Mouse (Mus musculus) forebrain, embryonic 10.5 days (tissue): ENCODE measurements around the gene Slc26a10. TPM values are rescaled to one million over a fixed set of nuclear protein-coding genes. Genes with fewer than 3 reads are reported as not detected.

Source experiments
- DNase-seq: peaks from one replicate; pipeline ENCODE4 v3.0.0-alpha.2; 2017; ENCODE audit warnings: low spot score; ENCODE audit errors: extremely low spot score
- H3K27ac ChIP-seq: fragments of 300-500 bp; sonication (generic); 2 replicates; pipeline ENCODE4 v1.5.1; 2016; ENCODE audit warnings: mild to moderate bottlenecking
- H3K27me3 ChIP-seq: fragments of 300-500 bp; sonication (generic); 2 replicates; pipeline ENCODE4 v1.6.1; 2016; ENCODE audit warnings: mild to moderate bottlenecking; ENCODE audit not compliant: poor library complexity, severe bottlenecking
- H3K36me3 ChIP-seq: fragments of 300-500 bp; sonication (generic); replicated peaks from 2 replicates; pipeline ENCODE4 v1.6.1; 2016; ENCODE audit warnings: mild to moderate bottlenecking, moderate library complexity
- H3K4me1 ChIP-seq: fragments of 300-500 bp; sonication (generic); 2 replicates; pipeline ENCODE4 v1.6.1; 2016
- H3K4me3 ChIP-seq: fragments of 300-500 bp; sonication (generic); 2 replicates; pipeline ENCODE4 v1.5.1; 2016; ENCODE audit warnings: mild to moderate bottlenecking, moderate library complexity
- H3K9me3 ChIP-seq: fragments of 300-500 bp; sonication (generic); 2 replicates; pipeline ENCODE4 v1.6.1; 2016; ENCODE audit warnings: mild to moderate bottlenecking, moderate library complexity
- WGBS: fragments of 180-500 bp; shearing (Covaris S2); methylation state at CpG from one replicate; pipeline ENCODE4 v1.1.7; 2016; 5-methylcytosine and 5-hydroxymethylcytosine counted together
- polyA plus RNA-seq: library from polyadenylated mRNA; unstranded; fragments of >200 nt; fragmentation: Nextera tagmentation; extraction: Ambion mirVana; gene quantifications from 2 replicates; pipeline ENCODE4 v1.2.1, GENCODE M21; 2016

The Slc26a10 gene
- polyA plus RNA-seq, 1 experiment from 2014 or later, result 1.9 TPM

DNA sequence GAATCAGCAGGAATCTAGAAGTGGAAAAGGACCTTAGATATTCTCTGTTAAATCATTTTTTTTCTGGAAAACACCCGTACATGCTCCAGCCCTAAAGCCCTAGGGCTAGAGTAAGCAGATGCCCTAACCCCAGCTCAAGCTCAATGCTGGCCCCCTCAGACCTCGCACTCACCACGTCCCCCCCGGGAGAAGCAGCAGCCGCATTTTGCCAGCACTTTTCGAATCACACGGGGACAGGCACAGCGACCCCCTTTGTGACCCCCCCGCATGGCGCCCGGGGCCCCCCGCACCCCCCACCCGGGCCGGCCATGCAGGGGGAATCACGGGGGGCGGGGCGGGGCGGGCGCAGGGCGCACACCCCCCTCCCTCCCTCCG, 7.6 kb upstream of the Slc26a10 start:
- peaks cover 57% of the 10 kb centered on the region for H3K36me3 ChIP-seq
- H3K9me3 ChIP-seq, result peaks cover 5% of the 10 kb centered on the region; the same call in 1 of the 2 replicates
- no peak for DNase-seq
- peaks cover 84% of the 10 kb centered on the region for H3K4me1 ChIP-seq
- 1% methylated on average over 17 of the region's 21 CpGs for WGBS
- H3K27me3 ChIP-seq, result peaks cover 40% of the 10 kb centered on the region
- peak overlapping the region; percentile 90 for H3K4me3 ChIP-seq
- peak overlapping the region; percentile 95 for H3K27ac ChIP-seq

DNA sequence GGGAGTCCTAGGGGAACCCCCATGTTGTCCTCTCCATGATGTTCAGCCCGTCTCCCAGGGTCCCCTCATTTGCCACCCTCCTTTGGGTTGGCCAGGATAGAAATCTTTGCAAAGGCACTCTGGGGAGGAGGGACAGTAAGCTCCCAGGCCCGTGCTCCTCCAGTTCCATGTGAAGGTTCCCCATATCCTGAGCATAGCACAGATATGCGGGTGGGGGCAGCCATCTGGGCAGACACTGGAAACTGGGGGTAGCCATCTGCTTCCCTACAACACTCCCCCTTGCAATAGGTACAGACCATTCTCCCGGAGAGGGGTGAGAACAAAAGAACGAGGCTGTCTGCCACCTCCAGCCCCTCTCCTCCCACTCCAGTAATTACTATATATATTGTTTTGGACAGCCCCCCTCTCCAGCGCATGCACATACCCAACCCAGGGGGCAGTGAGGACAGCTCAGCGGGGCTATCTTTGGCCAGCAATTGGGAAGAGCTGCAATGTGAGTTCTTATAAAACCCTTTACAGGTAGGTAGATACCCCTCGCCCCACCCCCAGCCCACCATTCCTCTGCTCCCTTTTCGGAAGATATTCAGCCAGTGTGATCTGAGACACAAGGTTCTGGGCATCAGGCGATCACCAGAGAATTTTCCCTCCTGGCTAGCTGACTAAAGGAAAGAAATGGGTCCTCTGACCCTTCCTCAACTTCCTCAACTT, 7.1 kb upstream of the Slc26a10 start:
- H3K27me3 ChIP-seq, result peaks cover 46% of the 10 kb centered on the region
- peak overlapping the region; percentile 95 for H3K27ac ChIP-seq
- H3K4me1 ChIP-seq, result peaks cover 79% of the 10 kb centered on the region
- peaks cover 5% of the 10 kb centered on the region; the same call in 1 of the 2 replicates for H3K9me3 ChIP-seq
- H3K36me3 ChIP-seq, result peaks cover 57% of the 10 kb centered on the region
- peak overlapping the region; percentile 90 for H3K4me3 ChIP-seq
- DNase-seq, result no peak
- 47% methylated on average over 10 of the region's 10 CpGs for WGBS

DNA sequence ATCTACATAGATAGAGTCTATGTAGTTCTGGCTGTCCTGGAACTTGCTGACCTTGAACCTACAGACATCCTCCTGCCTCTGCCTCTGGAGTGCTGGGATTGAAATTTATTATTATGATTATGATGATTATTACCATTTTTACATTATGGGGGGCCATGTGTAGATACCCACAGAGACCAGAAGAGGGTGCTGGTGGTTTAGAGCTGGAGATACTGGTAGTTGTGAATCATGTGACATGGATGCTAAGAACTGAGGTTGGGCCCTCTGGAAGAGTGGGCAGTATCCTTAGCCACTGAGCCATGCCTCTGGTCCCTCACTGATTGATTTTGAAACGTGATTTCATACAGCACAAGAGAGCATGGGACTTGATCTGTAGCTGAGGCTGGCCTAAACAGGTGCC, 6.0 kb upstream of the Slc26a10 start:
- no peak for DNase-seq
- 67% methylated on average over 1 of the region's 1 CpGs for WGBS
- H3K27me3 ChIP-seq, result peaks cover 56% of the 10 kb centered on the region
- H3K4me3 ChIP-seq, result 0 out of 2 replicates have a peak overlapping the region, but pooled peaks have one; percentile 90
- peaks cover 73% of the 10 kb centered on the region for H3K4me1 ChIP-seq
- H3K9me3 ChIP-seq, result peaks cover 5% of the 10 kb centered on the region; the same call in 1 of the 2 replicates
- peaks cover 49% of the 10 kb centered on the region for H3K36me3 ChIP-seq
- H3K27ac ChIP-seq, result no peak overlapping the region

DNA sequence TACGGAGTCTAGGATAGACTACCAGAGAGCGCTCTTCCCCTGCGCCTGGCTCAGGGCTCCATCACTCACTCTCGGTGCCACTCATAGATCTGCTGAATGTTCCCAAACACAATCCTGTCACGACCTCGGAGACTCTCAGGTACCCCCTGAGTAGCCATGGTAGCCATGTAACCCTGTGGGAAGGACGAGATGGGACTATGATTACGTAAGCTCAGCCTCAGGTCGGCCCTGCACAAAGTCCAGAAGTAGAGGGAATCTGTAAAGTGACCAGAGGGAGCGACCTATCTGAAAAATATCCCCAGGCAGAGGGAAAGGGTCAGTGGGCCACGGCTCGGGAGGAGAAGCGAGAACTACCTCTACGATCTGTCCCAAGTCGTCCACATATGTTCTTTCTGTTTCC, 5.1 kb upstream of the Slc26a10 start:
- Histone ChIP-seq H3K27me3 (peaks cover 56% of the 10 kb centered on the region), H3K27ac (no peak overlapping the region), H3K4me1 (peaks cover 67% of the 10 kb centered on the region), H3K9me3 (peaks cover 5% of the 10 kb centered on the region; the same call in 1 of the 2 replicates), H3K4me3 (no peak overlapping the region), H3K36me3 (peaks cover 40% of the 10 kb centered on the region)
- WGBS, result 86% methylated on average over 15 of the region's 15 CpGs
- DNase-seq, result no peak

DNA sequence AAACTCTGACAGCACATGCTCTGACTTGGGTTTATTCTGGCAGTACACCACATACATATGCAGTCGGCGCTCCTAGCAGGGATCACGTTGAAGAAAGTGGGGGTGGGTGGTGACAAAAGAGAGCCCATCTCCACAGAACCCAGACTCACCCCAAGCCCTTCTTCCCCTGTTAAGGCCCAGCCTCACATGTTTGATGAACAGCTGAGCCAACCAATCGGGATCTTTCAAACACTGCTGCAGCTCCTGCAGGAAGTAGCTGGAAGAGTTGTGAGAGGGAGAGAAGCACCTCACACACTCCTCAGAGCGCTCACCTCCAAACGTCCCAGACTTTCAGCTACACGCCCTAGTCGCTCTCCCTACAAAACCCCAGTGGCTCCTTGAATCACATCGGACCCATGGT, 4.7 kb upstream of the Slc26a10 start:
- Histone ChIP-seq H3K9me3 (peaks cover 5% of the 10 kb centered on the region; the same call in 1 of the 2 replicates), H3K36me3 (peaks cover 39% of the 10 kb centered on the region), H3K27ac (0 out of 2 replicates have a peak overlapping the region, but pooled peaks have one; percentile 27), H3K4me3 (no peak overlapping the region; the same call in 1 of the 2 replicates), H3K4me1 (peaks cover 67% of the 10 kb centered on the region), H3K27me3 (peaks cover 60% of the 10 kb centered on the region)
- no peak for DNase-seq
- 75% methylated on average over 9 of the region's 9 CpGs for WGBS

DNA sequence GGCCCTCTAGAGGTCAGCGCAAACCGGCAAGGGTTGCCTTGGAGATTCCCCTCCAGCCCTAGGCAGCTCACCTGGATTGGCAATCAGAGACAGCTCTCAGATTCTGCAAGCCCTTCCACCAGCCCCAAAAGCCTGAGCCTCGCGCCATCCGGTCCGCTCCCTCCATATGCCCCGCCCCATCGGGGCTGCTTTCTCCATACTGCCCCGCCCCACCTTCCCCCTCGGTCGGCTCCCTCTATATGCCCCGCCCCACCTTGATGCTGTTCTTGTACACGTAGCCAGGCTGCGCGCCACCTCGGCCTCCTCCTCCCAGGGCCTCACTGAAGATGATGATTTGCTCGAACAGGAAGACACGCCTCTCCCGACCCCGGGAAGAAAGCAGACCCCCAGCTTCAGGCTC, 3.3 kb upstream of the Slc26a10 start:
- Histone ChIP-seq H3K36me3 (peaks cover 39% of the 10 kb centered on the region), H3K4me1 (peaks cover 66% of the 10 kb centered on the region), H3K27ac (0 out of 2 replicates have a peak overlapping the region, but pooled peaks have one; percentile 4), H3K27me3 (peaks cover 73% of the 10 kb centered on the region), H3K4me3 (peak overlapping the region; percentile 19), H3K9me3 (peaks cover 5% of the 10 kb centered on the region; the same call in 1 of the 2 replicates)
- DNase-seq, result no peak
- WGBS, result 7% methylated on average over 20 of the region's 20 CpGs

DNA sequence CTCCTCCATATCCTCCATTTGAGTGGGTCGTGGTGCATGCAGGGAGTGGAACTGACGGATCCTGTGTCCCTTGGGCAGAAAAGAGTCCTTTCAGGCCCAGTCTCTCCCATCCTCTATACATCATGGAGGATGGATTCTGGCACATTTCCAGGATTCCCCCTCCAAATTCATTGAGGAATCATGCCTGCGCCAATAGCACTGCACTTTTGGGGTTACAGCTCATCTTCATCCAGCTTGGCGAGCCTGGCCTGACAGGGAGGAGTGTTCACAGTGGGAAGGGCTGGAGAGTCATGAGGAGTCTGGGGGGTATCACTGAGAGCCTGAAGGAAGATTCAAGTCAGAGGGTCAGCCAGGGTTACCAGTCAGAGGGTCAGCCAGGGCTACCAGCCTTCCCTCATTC, 2.2 kb upstream of the Slc26a10 start:
- Histone ChIP-seq H3K27ac (no peak overlapping the region), H3K4me3 (no peak overlapping the region), H3K27me3 (peaks cover 85% of the 10 kb centered on the region), H3K36me3 (peaks cover 39% of the 10 kb centered on the region), H3K4me1 (peaks cover 66% of the 10 kb centered on the region), H3K9me3 (peaks cover 5% of the 10 kb centered on the region; the same call in 1 of the 2 replicates)
- DNase-seq, result no peak
- 91% methylated on average over 4 of the region's 4 CpGs for WGBS

DNA sequence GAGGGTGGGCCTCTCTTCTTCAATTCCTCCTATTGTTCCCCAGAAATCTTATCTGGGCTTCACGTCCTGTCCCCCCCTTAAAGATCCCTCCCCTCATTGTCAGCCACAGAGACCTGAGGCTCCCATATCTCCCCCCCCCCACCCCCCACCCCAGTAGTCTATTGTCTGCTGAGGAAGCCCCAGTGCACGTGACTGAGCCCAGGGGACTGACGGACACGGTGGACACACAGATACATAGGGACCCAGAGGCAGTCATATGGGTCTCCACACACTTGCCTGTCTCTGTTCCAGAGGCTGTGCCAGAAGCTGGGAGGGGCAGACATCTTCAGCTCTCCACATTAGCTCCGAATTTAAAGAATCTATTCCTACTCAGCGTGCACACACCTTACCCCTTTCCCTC, 1.1 kb upstream of the Slc26a10 start:
- Histone ChIP-seq H3K27me3 (peaks cover 95% of the 10 kb centered on the region), H3K4me1 (peaks cover 67% of the 10 kb centered on the region), H3K9me3 (peaks cover 1% of the 10 kb centered on the region; the same call in 1 of the 2 replicates), H3K27ac (no peak overlapping the region), H3K4me3 (no peak overlapping the region), H3K36me3 (peaks cover 32% of the 10 kb centered on the region)
- 70% methylated on average over 6 of the region's 6 CpGs for whole genome bisulfite sequencing
- DNase-seq, result no peak

DNA sequence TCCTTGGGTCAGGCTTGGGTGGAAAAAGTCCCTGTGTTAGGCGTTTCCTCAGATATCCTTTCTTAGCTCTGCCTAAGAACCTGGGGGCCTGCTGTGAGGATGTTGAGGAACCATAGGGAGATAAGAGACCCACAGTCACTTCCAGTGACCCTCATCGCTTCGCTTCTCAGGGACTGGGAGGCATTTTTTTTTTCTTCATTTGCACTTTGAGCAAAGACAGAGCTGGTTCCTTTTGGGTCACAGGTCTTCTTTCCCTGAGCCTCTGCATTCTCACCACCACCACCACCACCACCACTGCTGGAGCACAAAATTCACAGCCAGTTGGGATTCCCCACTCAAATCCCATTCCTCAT, 226 bp upstream of the Slc26a10 start:
- H3K36me3 ChIP-seq, result peaks cover 24% of the 10 kb centered on the region
- peak overlapping the region; percentile 43; the same call in 1 of the 2 replicates for H3K4me3 ChIP-seq
- H3K4me1 ChIP-seq, result peaks cover 71% of the 10 kb centered on the region
- H3K9me3 ChIP-seq, result no peaks in the 10 kb centered on the region
- DNase-seq, result no peak
- 11% methylated on average over 3 of the region's 3 CpGs for WGBS
- no peak overlapping the region for H3K27ac ChIP-seq
- peaks cover 100% of the 10 kb centered on the region for H3K27me3 ChIP-seq

DNA sequence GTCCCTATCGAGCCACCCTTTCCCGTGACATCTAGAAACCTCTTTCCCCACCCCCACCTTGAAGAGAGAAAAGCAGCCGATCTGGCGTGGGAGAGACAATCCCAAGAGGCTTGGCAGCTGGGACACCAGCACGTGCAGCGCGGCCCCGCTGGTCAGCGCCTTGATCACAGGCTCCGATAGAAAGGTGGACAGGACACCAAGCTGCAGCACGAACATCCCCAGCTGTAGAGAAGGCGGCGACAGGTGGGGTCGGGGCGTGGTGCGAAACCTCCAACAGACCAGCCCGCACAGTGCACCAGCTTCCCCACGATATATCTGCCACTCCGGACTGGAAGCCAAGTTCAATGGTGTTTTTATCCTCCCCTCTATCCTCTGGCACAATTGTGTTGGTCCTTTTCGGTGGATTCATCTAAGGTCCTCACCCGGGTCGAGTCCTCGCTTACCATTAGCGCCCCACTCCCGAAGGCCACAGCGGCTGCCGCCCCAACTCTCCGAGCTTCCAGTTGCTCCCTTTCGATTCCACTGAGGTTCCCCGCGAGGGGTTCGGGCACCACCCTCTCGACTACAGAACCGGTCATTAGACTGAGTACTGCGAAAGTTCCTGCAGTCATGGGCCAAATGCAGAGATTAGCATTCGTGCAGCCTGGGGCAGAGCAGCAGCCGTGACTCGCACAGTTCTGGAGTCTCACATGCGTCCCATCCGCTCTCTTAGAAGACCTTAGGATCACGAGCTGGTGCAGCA, 2.0 kb downstream of the Slc26a10 start:
- Histone ChIP-seq H3K9me3 (no peaks in the 10 kb centered on the region), H3K4me3 (peak overlapping the region; percentile 48), H3K36me3 (peaks cover 11% of the 10 kb centered on the region), H3K4me1 (peaks cover 50% of the 10 kb centered on the region), H3K27me3 (peaks cover 92% of the 10 kb centered on the region), H3K27ac (0 out of 2 replicates have a peak overlapping the region, but pooled peaks have one; percentile 11)
- 3% methylated on average over 41 of the region's 41 CpGs for WGBS
- no peak for DNase-seq

DNA sequence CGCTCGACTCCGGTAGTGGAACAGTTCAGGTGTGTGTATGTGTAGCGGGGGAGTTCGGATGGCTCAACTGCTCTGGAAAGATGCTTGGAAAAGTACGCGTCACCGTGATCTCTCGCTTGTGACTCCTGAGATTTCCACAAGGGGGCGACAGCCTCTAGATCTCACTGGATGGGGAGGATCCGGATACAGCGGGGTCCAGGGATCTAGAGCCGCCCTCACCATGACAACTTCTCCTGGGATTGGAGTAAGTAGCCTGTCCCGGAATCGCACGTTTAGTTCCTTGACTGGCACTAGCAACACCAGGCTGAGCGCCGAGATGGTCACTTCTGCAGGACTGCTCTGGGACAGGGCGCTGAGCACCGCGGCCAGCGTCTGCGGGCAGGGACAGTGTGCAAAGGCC, 2.7 kb downstream of the Slc26a10 start:
- H3K27ac ChIP-seq, result no peak overlapping the region
- peaks cover 3% of the 10 kb centered on the region for H3K36me3 ChIP-seq
- H3K4me1 ChIP-seq, result peaks cover 45% of the 10 kb centered on the region
- peak overlapping the region; percentile 48 for H3K4me3 ChIP-seq
- peaks cover 90% of the 10 kb centered on the region for H3K27me3 ChIP-seq
- peak; percentile 88 for DNase-seq
- no peaks in the 10 kb centered on the region for H3K9me3 ChIP-seq
- WGBS, result under 1% methylated on average over 23 of the region's 23 CpGs

DNA sequence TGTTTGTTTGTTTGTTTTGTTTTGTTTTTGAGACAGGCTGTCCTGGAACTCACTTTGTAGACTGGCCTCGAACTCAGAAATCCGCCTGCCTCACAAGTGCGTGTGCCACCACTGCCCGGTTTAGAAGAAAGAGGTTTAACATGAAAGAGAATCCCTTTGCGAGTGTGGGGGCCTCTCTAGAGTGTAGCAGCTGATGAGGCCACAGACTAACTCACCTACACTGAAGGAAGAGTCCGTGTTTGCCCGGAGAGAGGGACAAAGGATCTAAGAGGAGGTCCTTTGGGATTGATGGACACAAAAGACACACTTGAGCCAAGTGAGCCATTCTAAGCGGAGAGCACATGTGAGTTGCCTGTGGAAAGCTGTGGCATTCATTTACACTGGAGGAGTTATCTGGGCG, 3.2 kb downstream of the Slc26a10 start:
- H3K4me3 ChIP-seq, result peak overlapping the region; percentile 48
- no peak for DNase-seq
- no peaks in the 10 kb centered on the region for H3K36me3 ChIP-seq
- H3K4me1 ChIP-seq, result peaks cover 45% of the 10 kb centered on the region
- peaks cover 86% of the 10 kb centered on the region for H3K27me3 ChIP-seq
- H3K27ac ChIP-seq, result no peak overlapping the region
- H3K9me3 ChIP-seq, result no peaks in the 10 kb centered on the region
- 25% methylated on average over 9 of the region's 9 CpGs for WGBS

DNA sequence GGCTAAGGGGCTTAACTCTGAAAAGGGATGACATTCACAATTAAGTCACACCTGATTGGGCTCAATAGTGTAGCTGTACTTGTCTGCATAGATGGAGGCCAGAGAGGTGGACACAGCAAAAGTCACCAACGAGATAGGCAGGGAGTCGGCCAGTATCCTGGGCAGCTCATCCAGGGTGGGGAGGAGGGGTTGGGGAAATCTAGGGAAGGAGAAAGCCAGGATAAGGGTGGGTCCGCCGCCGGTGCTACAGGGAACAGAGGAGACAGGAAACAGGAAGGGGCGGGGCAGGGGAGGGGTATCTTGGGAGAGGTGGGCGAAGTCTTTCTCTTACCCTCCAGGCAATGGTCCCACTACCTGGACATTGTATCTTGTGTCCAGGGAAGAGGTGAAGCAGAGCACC, 3.7 kb downstream of the Slc26a10 start:
- peaks cover 86% of the 10 kb centered on the region for H3K27me3 ChIP-seq
- H3K9me3 ChIP-seq, result no peaks in the 10 kb centered on the region
- no peaks in the 10 kb centered on the region for H3K36me3 ChIP-seq
- 6% methylated on average over 7 of the region's 7 CpGs for WGBS
- DNase-seq, result no peak
- peak overlapping the region; percentile 35 for H3K4me3 ChIP-seq
- H3K4me1 ChIP-seq, result peaks cover 45% of the 10 kb centered on the region
- H3K27ac ChIP-seq, result no peak overlapping the region
